Mouse (Mus musculus) testis, postnatal 10 days (tissue): ENCODE results near the gene Amy2a5.
"Not testable (repeated sequence)": the region's sequence is repeated elsewhere in the genome, so short reads cannot be mapped to it uniquely, and the experiment has no call there.

Experiments
- DNase-seq: peaks from one replicate; pipeline ENCODE4 v3.0.0; 2021; ENCODE audit warnings: low spot score

The Amy2a5 gene

GRCm38 (mm10) chr3:113258737-113259136 lies at the start of gene Amy2a5:
Gene Amy2a5, minus strand, starts transcription at chr3:113258837.
- DNase-seq, result not testable (repeated sequence)

GRCm38 (mm10) chr3:113291349-113291748 lies 32.7 kb upstream of the Amy2a5 start, which contains the start of gene Amy2a4:
Gene Amy2a4, minus strand, starts transcription at chr3:113291449.
- DNase-seq, result not testable (repeated sequence)

DNA sequence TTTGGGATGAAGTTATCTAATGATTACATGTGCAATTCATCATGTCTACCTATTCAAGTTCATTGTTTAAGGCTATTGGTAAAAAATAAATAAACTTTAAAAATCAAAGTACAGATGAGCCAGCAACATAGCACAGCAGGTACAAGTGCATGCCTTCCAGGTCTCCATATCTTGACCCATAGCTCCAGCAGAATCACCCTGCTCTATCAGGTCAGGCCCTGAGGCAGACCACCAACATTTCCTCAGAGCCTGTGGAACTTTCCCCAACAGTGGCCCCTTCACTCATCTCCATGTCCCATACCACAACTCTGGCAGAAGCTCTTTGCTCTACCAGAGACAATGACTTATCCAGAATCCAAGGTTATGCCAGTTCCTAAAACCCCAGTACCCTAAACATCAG lies 21.6 kb upstream of the Amy2a5 start:
- DNase-seq, result not testable (repeated sequence)

DNA sequence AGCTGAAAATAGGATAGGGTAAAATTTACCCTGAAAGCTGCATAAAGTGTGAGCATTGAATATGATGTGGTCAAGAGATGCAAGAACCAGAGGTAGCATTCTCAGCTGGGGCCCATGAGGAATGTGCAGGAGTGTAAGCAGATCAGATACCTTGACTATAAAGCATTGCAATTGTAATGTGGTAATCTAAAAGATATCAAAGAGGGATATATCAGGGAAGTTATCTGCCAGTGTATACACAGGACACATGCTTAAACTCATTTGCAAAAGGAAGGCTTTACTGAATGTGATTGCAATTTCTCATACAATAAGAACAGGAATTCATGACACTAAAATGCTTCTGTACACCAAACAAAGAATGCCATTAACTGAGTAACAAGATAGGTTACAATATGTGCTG lies 20.9 kb upstream of the Amy2a5 start:
- not testable (repeated sequence) for DNase-seq

- DNase-seq, result no peak
These were observed 31.5 kb downstream of the Amy2a5 start for GRCm38 (mm10) chr3:113227115-113227514.
